Comparison of ENCODE assay signal across 28 mouse cellular contexts in genomic region chr9:60150511-60150910, GRCm38 (mm10).
"Had no signal": no experiment of that assay in that cellular context is flagged by ENCODE, and none has a peak within 500 bp of the region (broad histone marks: within the 10 kb centered on the region; RNA-seq: fewer than 3 reads in every experiment).

No protein-coding gene starts in this region.

- ATAC-seq: forebrain, embryonic 13.5 days; forebrain, embryonic 14.5 days; forebrain, embryonic 15.5 days; forebrain, embryonic 16.5 days; forebrain, postnatal 0 days had no signal

- DNase-seq: cerebellum, adult 18-20 months; cerebellum, adult 2 months; cerebellum, adult 8-10 months; cerebellum, adult 9-10 months; cerebellum, adult 9-11 months; cerebellum, postnatal 10 days; cerebellum, postnatal 14 days; cerebellum, postnatal 25 days; cerebellum, postnatal 36 days; embryo, embryonic 11 days; forebrain, postnatal 0 days; gastrocnemius, adult 2 months; gastrocnemius, postnatal 10 days; gastrocnemius, postnatal 14 days; gastrocnemius, postnatal 25 days; gastrocnemius, postnatal 36 days; heart, adult 18-20 months had no signal

- H3K4me3 ChIP-seq: embryonic facial prominence, embryonic 10.5 days; embryonic facial prominence, embryonic 12.5 days; embryonic facial prominence, embryonic 13.5 days; embryonic facial prominence, embryonic 15.5 days; erythroblast, embryonic 14.5 days; forebrain, embryonic 10.5 days; forebrain, embryonic 12.5 days; forebrain, embryonic 13.5 days; forebrain, embryonic 15.5 days; gastrocnemius, adult 2 months had no signal

- H3K4me1 ChIP-seq: embryonic facial prominence, embryonic 12.5 days; embryonic facial prominence, embryonic 13.5 days; embryonic facial prominence, embryonic 15.5 days had no signal

- H3K4me2 ChIP-seq: embryonic facial prominence, embryonic 12.5 days; embryonic facial prominence, embryonic 13.5 days; embryonic facial prominence, embryonic 15.5 days; forebrain, embryonic 12.5 days; forebrain, embryonic 13.5 days; forebrain, embryonic 15.5 days had no signal

- H3K27me3 ChIP-seq: embryonic facial prominence, embryonic 12.5 days; embryonic facial prominence, embryonic 13.5 days; embryonic facial prominence, embryonic 15.5 days; forebrain, embryonic 12.5 days; forebrain, embryonic 13.5 days; forebrain, embryonic 15.5 days had no signal

- H3K9me3 ChIP-seq: embryonic facial prominence, embryonic 10.5 days; embryonic facial prominence, embryonic 12.5 days; embryonic facial prominence, embryonic 13.5 days; embryonic facial prominence, embryonic 15.5 days; forebrain, embryonic 10.5 days; forebrain, embryonic 13.5 days; forebrain, embryonic 15.5 days had no signal

- H3K36me3 ChIP-seq: embryonic facial prominence, embryonic 10.5 days; embryonic facial prominence, embryonic 12.5 days; embryonic facial prominence, embryonic 13.5 days; embryonic facial prominence, embryonic 15.5 days; forebrain, embryonic 10.5 days; forebrain, embryonic 12.5 days; forebrain, embryonic 15.5 days had no signal

- H3K9ac ChIP-seq: embryonic facial prominence, embryonic 12.5 days; embryonic facial prominence, embryonic 13.5 days; embryonic facial prominence, embryonic 15.5 days; forebrain, embryonic 12.5 days; forebrain, embryonic 13.5 days; forebrain, embryonic 15.5 days; forebrain, postnatal 0 days had no signal

- H3K27ac ChIP-seq: embryonic facial prominence, embryonic 10.5 days; embryonic facial prominence, embryonic 12.5 days; embryonic facial prominence, embryonic 13.5 days; embryonic facial prominence, embryonic 15.5 days; forebrain, embryonic 10.5 days; forebrain, embryonic 12.5 days; forebrain, embryonic 13.5 days; forebrain, embryonic 15.5 days; gastrocnemius, adult 2 months had no signal
